Mouse (Mus musculus) lung, postnatal 0 days (tissue): Measurements from ENCODE around the gene Bmp10. TPM values are rescaled to one million over a fixed set of nuclear protein-coding genes. Genes with fewer than 3 reads are reported as not detected.

Source experiments
- ATAC-seq: fragments of 200-750 bp; cut with Nextera tagmentation; 2 replicates; pipeline ENCODE4 v1.8.0; 2017; ENCODE audit warnings: moderate library complexity
- DNase-seq: peaks from one replicate; pipeline ENCODE4 v3.0.0-alpha.2; 2016; ENCODE audit warnings: low spot score
- H3K27ac ChIP-seq: fragments of 300-500 bp; sonication (generic); 2 replicates; pipeline ENCODE4 v1.5.1; 2014; ENCODE audit warnings: antibody characterized with exemption, mild to moderate bottlenecking, low read length, mixed read lengths
- H3K27me3 ChIP-seq: fragments of 300-500 bp; sonication (generic); replicated peaks from 2 replicates; pipeline ENCODE4 v1.6.1; 2014; ENCODE audit warnings: low read length, mixed read lengths; ENCODE audit not compliant: insufficient read depth
- H3K36me3 ChIP-seq: fragments of 300-500 bp; sonication (generic); 2 replicates; pipeline ENCODE4 v1.6.1; 2014; ENCODE audit warnings: low read length, mixed read lengths; ENCODE audit not compliant: insufficient read depth
- H3K4me1 ChIP-seq: fragments of 300-500 bp; sonication (generic); 2 replicates; pipeline ENCODE4 v1.6.1; 2014; ENCODE audit warnings: antibody characterized with exemption, low read depth, low read length, mixed read lengths; ENCODE audit not compliant: insufficient read depth
- H3K4me2 ChIP-seq: fragments of 300-500 bp; sonication (generic); replicated peaks from 2 replicates; pipeline ENCODE4 v1.6.1; 2014; ENCODE audit warnings: low read depth, mild to moderate bottlenecking, low read length, moderate library complexity, mixed read lengths
- H3K4me3 ChIP-seq: fragments of 300-500 bp; sonication (generic); 2 replicates; pipeline ENCODE4 v1.5.1; 2014; ENCODE audit warnings: low read depth, low read length
- H3K9ac ChIP-seq: fragments of 300-500 bp; sonication (generic); replicated peaks from 2 replicates; pipeline ENCODE4 v1.6.1; 2014; ENCODE audit warnings: low read depth, mild to moderate bottlenecking
- H3K9me3 ChIP-seq: fragments of 300-500 bp; sonication (generic); 2 replicates; pipeline ENCODE4 v1.6.1; 2016; ENCODE audit warnings: low read length, mixed read lengths
- CTCF ChIP-seq: IDR thresholded peaks from 2 replicates; pipeline ENCODE4 v1.5.1; 2016; ENCODE audit warnings: antibody characterized with exemption, mild to moderate bottlenecking
- EP300 ChIP-seq: IDR thresholded peaks from 2 replicates; pipeline ENCODE4 v1.6.1; 2016; ENCODE audit warnings: antibody characterized with exemption, mild to moderate bottlenecking, control low read depth
- WGBS: fragments of 180-500 bp; shearing (Covaris S2); extraction: QIAGEN DNeasy Blood & Tissue Kit; methylation state at CpG from one replicate; pipeline ENCODE4 v1.1.7; 2014; 5-methylcytosine and 5-hydroxymethylcytosine counted together
- polyA plus RNA-seq: library from polyadenylated mRNA; unstranded; fragments of >200 nt; fragmentation: Nextera tagmentation; extraction: Ambion mirVana; gene quantifications from 2 replicates; pipeline ENCODE4 v1.2.1, GENCODE M21; 2015

The Bmp10 gene
- polyA plus RNA-seq, 1 experiment from 2014 or later = not detected

DNA sequence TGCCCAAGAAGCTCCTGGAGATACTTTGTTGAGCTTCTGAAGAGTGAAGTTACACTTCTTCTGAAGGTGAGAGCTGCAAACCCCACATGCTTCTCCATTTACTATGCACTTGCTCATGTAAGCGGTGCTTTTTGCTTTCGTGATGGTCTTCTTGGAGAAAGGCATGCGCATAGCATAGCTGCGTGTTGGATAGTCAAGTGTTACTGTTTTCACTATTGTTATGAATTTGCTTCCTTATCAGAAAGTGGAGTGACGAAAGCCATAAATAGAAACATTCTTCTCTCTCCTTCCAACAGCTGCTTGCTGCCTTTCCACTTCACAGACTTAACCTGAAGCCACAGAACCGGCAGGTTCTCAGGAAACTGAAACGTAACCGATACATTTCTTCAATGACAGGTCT is 8.0 kb downstream of the Bmp10 start:
- no peaks in the 10 kb centered on the region for H3K4me1 ChIP-seq
- WGBS = 64% methylated on average over 8 of the region's 8 CpGs
- H3K36me3 ChIP-seq = no peaks in the 10 kb centered on the region
- H3K9ac ChIP-seq = no peak overlapping the region
- H3K27ac ChIP-seq = no peak overlapping the region
- no peak for DNase-seq
- H3K4me2 ChIP-seq = no peak overlapping the region
- H3K9me3 ChIP-seq = no peaks in the 10 kb centered on the region
- no peak overlapping the region for H3K4me3 ChIP-seq
- no peak for ATAC-seq
- no peaks in the 10 kb centered on the region for H3K27me3 ChIP-seq
- TF ChIP-seq EP300 = no peak
- TF ChIP-seq CTCF = no peak

GRCm38 (mm10) chr6:87443253-87443652 is 14.5 kb downstream of the Bmp10 start:
- H3K4me1 ChIP-seq = no peaks in the 10 kb centered on the region
- H3K27ac ChIP-seq = no peak overlapping the region
- no peak overlapping the region for H3K9ac ChIP-seq
- no peaks in the 10 kb centered on the region for H3K36me3 ChIP-seq
- TF ChIP-seq CTCF (no peak), EP300 (no peak)
- no peaks in the 10 kb centered on the region for H3K9me3 ChIP-seq
- H3K4me2 ChIP-seq = no peak overlapping the region
- WGBS = 63% methylated on average over 11 of the region's 11 CpGs
- no peak for ATAC-seq
- no peaks in the 10 kb centered on the region for H3K27me3 ChIP-seq
- DNase-seq = no peak
- no peak overlapping the region for H3K4me3 ChIP-seq

DNA sequence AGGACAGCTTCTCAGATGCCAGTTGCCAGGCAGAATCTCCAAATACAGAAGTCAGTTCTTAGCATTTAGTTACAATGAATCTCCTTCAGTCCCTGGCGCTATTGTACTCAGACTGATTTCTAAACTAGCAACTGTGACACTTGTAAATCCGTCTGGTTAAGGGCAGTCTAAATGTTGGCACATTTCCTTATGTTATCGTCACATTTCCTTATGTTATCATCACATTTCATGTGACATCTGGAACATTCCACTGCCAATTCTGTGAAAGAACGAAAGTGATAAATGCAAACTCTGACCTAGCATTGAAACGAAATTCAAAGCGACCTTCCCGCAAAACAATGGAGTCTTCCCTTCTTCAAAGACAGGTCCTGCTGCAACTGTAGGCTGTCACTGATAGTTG is 16.4 kb downstream of the Bmp10 start:
- H3K27ac ChIP-seq = no peak overlapping the region
- ATAC-seq = no peak
- WGBS = 51% methylated on average over 7 of the region's 7 CpGs
- H3K9ac ChIP-seq = no peak overlapping the region
- H3K4me2 ChIP-seq = no peak overlapping the region
- no peaks in the 10 kb centered on the region for H3K27me3 ChIP-seq
- TF ChIP-seq EP300 (no peak), CTCF (no peak)
- DNase-seq = no peak
- H3K4me1 ChIP-seq = no peaks in the 10 kb centered on the region
- H3K36me3 ChIP-seq = no peaks in the 10 kb centered on the region
- no peaks in the 10 kb centered on the region for H3K9me3 ChIP-seq
- no peak overlapping the region for H3K4me3 ChIP-seq

DNA sequence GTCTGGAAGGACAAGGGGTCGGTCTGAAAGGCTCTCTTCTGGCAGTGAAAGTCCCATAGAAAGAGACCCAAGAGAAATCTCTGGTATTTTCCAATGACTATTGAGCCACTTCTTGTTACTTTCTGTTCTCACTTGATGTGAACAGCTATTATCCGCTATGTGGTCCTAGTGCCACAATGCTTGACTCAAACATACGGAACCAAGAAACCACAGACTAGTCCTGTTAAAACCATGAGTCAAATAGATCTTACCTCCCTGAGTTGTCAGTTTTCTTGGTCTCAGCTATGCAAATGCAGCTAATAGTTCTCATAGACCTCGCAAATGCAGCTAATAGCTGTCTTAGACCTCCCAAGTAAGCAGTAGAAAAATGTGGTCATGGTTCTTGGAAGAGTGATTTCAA is 18.4 kb downstream of the Bmp10 start:
- H3K4me3 ChIP-seq = no peak overlapping the region
- DNase-seq = no peak
- no peak overlapping the region for H3K4me2 ChIP-seq
- ATAC-seq = no peak
- H3K36me3 ChIP-seq = no peaks in the 10 kb centered on the region
- H3K4me1 ChIP-seq = no peaks in the 10 kb centered on the region
- no peak overlapping the region for H3K27ac ChIP-seq
- no peaks in the 10 kb centered on the region for H3K9me3 ChIP-seq
- no peaks in the 10 kb centered on the region for H3K27me3 ChIP-seq
- H3K9ac ChIP-seq = no peak overlapping the region
- TF ChIP-seq CTCF (no peak), EP300 (no peak)
- 78% methylated on average over 4 of the region's 4 CpGs for WGBS

DNA sequence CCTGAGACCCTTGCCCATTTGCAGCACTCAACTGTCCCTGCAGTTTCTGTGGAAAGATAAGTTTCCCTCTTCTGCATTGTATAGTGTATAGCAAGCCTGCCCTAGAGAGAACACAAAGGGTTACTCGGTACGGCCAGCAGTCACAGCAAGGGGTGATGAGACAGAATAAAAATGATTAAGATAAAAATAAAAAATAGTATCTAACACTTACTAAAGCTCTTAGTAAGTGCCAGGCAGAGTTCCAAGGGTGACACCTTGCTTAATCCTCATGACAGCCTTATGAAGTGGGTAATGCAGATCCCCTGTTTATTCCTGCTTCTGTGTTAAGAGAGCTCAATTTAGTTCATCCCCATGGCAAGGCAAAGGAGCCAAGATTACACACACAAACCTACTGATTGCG is 20.7 kb downstream of the Bmp10 start:
- no peak overlapping the region for H3K4me3 ChIP-seq
- DNase-seq = no peak
- H3K9me3 ChIP-seq = no peaks in the 10 kb centered on the region
- no peaks in the 10 kb centered on the region for H3K4me1 ChIP-seq
- WGBS = 60% methylated on average over 3 of the region's 3 CpGs
- no peak overlapping the region for H3K9ac ChIP-seq
- no peak overlapping the region for H3K27ac ChIP-seq
- no peaks in the 10 kb centered on the region for H3K27me3 ChIP-seq
- no peak overlapping the region for H3K4me2 ChIP-seq
- TF ChIP-seq EP300 (no peak), CTCF (no peak)
- H3K36me3 ChIP-seq = no peaks in the 10 kb centered on the region
- ATAC-seq = no peak

DNA sequence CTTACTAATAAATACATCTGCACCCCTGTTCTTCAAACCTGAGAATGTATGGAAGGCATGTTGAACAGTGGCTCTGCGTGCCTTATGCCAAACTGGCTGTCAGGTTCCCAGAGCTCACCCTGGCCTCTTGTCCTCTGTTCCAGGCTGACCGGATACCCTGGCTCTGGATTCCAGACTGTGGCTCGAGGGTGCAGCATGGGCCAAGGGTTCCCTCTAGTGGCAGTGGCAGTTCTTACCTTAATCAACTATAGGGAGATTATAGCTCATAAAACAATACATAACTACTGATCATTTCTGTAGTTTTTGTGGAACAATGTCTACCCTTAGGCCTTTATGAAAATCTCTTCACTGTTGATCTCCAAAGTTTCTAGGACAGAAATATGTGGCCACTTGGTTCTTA is 22.2 kb downstream of the Bmp10 start:
- no peaks in the 10 kb centered on the region for H3K36me3 ChIP-seq
- H3K27ac ChIP-seq = no peak overlapping the region
- H3K9ac ChIP-seq = no peak overlapping the region
- DNase-seq (peak; percentile 40), ATAC-seq (no peak)
- no peaks in the 10 kb centered on the region for H3K4me1 ChIP-seq
- TF ChIP-seq CTCF = peak; percentile 76
- TF ChIP-seq EP300 = no peak
- WGBS = 63% methylated on average over 3 of the region's 3 CpGs
- no peaks in the 10 kb centered on the region for H3K9me3 ChIP-seq
- no peak overlapping the region for H3K4me3 ChIP-seq
- no peaks in the 10 kb centered on the region for H3K27me3 ChIP-seq
- no peak overlapping the region for H3K4me2 ChIP-seq

DNA sequence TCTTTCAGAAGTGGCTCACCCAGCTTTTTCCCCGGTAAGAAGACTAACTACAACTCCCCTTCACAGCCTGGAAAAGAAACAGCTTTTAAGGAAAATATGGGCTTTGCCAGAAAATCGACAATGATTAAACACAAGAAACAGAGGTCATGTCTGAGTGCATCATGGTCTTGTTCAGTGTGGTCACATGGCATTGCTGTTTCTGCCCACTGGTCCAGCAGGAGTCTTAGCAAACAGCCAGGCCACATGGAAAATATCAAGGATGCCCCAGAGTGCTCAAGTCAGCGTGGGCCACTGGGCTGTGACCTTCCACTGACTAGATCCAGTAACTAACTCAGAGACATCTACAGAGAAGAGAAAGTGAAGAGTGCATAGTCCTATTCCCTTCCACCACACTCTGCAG is 23.0 kb downstream of the Bmp10 start:
- WGBS = 59% methylated on average over 3 of the region's 3 CpGs
- Histone ChIP-seq H3K4me3 (no peak overlapping the region), H3K4me1 (no peaks in the 10 kb centered on the region), H3K27ac (no peak overlapping the region), H3K9me3 (no peaks in the 10 kb centered on the region), H3K27me3 (no peaks in the 10 kb centered on the region), H3K4me2 (no peak overlapping the region), H3K9ac (no peak overlapping the region), H3K36me3 (no peaks in the 10 kb centered on the region)
- TF ChIP-seq EP300 = no peak
- no peak for TF ChIP-seq CTCF
- no peak for ATAC-seq
- DNase-seq = no peak
